Mouse (Mus musculus) gastrocnemius, postnatal 14 days (tissue): ENCODE data around the gene Slc2a8. TPM values are rescaled to one million over a fixed set of nuclear protein-coding genes. Genes with fewer than 3 reads are reported as not detected.
"Not testable (repeated sequence)": the region's sequence is repeated elsewhere in the genome, so short reads cannot be mapped to it uniquely, and the experiment has no call there.

Experiments used
- DNase-seq: peaks from one replicate; pipeline ENCODE4 v3.0.0; 2021; ENCODE audit warnings: mixed read lengths
- intact Hi-C: fragments of 180-260 bp; cut with DNase I; formaldehyde crosslinking; loops from one replicate; pipeline ENCODE4 v1.15.1; 2025; ENCODE audit warnings: low total_unique reads
- long read RNA-seq, 2 experiments: library from polyadenylated mRNA; stranded (forward); transcript quantifications; one replicate each; pipeline ENCODE4 v2.0.0; 2021
- total RNA-seq, 2 experiments: library from RNA; stranded (reverse); gene quantifications; 2 replicates each; pipeline ENCODE4 v1.2.3; 2021

Gene Slc2a8
- 10 to 100 TPM in 1 of 2 experiments, 1 to 10 TPM in 1; 8.5 to 10.5 TPM for total RNA-seq
- long read RNA-seq, experiment 1, transcript Slc2a8-201 (10 exons, 2,108 nt) = major isoform, 19 of 30 reads
- long read RNA-seq, experiment 1, partial matches to known transcripts = 1 of 30 reads
- long read RNA-seq, experiment 1, other reads (novel, unspliced or antisense) = 10 of 30 reads
- long read RNA-seq, experiment 2, transcript Slc2a8-201 (10 exons, 2,108 nt) = major isoform, 25 of 34 reads
- long read RNA-seq, experiment 2, partial matches to known transcripts = 4 of 34 reads
- long read RNA-seq, experiment 2, other reads (novel, unspliced or antisense) = 5 of 34 reads

DNA sequence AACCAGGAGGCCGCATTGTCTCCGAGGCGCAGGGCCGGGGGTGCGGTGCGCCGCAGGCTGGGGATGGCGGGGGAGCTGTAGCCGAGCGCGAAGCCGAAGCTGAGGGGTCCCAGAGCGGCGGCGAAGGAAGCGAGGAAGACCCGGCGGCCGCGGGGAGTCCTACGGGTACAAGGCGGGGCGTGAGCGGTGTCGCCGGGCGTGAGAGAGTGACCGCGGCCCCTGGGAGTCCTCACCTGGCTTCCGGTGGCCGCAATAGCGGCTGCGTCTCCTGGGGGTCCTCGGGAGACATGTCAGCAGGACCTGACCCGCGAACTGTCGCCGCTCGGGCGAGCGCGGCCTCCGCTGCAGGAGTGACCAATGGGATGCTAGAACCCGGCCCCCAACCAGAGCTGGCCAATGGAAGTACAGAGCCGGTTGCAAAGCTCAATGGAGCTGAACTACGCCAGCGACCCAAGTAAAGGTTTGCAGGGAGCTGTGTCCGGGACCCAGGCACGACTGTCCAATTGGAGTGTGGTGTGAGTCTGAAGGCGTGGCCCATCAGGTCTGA lies at the start of gene Slc2a8:
Slc2a8 (minus strand) TSS at position 359 of the 547 bp plus-strand sequence.
- intact Hi-C loops = loop anchor here (10.0 kb wide), 1 partner anchor 143 kb away; no protein-coding TSS in a partner anchor
- DNase-seq = peak; percentile 92

DNA sequence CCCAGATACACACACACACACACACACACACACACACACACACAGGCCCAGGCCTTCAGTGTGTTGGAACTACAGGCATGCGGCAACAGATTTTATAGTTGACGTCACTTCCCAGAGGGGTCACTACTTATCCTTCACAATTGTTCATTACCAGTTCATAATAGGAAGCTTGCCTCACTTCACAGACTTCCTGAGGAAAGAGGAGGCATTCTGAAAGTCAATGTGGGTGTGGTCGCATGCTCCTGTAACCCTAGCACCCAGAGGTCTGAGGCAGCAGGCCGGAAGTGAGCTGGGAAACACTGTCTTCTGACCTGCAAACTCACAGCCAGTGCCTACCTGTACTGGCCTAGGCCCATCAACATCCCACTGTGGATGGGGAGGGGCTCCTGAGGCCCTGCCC lies 43.2 kb upstream of the Slc2a8 start:
- intact Hi-C loops = no loop called here
- no peak for DNase-seq

DNA sequence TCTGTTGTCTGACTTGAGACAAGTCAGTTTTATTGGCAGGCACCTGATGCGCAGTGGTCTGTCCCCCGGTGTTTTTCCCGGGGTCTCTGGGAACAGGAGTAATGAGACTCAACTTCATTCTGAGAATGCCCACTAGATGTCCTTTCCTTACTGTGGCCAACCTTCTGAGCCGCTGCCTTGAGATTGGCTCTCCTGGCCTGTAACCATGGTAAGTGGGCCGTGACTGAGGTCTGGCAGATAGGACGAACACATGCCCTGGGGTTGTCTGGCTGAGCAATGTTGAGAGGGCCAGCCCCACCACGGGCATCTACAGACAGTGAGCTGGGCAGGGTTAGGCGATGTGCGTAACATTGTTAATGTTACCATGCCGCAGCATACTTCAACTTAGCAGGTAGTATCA lies 42.7 kb upstream of the Slc2a8 start:
- no peak for DNase-seq
- intact Hi-C loops = no loop called here

DNA sequence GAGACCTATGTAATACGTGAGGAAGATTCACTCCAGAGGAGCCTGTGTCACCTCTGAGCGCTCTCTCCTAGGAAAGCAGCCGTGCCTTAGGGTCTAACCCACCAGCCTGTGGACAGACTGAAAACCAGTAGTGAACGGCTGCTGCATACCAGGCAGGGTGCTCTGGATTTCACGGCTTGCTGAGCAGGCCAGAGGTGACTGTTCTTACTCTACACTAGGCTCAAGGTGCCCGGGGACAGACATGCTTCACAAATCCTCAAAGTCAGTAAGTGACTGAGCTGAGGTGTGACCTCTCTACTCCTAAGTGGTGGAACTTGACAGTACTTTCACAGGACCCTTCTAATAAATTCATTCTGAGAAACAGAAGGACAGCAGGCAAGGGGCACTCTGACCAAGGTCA lies 41.0 kb upstream of the Slc2a8 start:
- intact Hi-C loops = no loop called here
- DNase-seq = no peak

DNA sequence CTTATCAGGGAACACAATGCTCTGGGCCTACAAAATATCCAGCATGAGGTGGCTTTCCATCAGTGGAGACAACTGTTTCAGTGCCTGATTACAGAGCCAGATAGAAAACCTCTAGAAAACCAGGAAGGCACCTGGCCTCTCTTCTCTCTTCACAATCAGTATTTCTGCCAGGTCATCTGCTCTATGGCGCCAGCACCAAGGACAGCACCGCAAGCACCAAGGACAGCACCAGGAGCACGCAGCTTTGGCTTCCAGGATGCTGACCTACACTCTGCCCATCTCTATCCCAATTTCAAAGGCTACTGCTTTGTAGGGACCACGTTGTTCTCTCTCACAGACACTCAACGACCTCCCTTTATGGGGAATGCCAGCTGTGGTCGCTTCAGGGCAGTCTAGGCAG lies 36.1 kb upstream of the Slc2a8 start:
- peak; percentile 40 for DNase-seq
- intact Hi-C loops = no loop called here

DNA sequence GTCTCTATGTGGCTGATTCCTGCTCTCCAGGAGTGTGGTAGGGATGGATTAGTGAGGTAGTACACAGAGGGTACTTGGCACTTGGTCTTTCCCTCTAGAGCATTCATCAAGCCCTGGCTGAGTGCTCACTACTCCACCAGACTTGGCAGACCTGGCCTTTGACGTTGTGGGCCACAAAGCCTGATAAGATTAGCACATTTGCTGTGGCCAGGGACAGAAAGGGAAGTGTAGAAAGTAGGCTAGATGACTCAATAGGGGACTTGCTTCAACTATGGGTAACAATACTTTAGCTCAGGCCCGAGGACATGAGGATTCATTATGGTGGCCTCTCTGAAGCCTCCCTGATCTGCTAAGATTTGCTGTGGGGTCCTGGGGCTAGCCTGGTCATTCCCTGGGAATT lies 35.3 kb upstream of the Slc2a8 start:
- no peak for DNase-seq
- intact Hi-C loops = no loop called here

DNA sequence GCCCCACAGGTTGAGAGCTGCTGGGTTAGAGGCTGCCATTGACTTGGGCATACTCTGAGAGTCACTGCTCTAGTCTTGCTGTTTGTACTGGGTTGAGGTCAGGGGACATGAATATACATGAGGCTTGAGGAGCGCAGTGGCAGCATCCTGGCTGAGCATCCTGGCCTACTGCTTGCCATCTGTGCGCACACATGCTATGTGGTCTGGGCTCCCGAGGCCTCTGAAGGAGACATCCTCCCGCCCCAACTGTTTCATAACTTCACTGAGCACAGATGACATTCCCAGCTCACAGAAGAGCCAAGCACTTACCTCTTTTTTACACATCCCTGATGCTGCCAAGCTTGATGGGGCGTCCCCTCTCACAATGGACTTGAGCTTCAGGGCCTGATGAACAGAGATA lies 33.0 kb upstream of the Slc2a8 start:
- no peak for DNase-seq
- intact Hi-C loops = no loop called here

DNA sequence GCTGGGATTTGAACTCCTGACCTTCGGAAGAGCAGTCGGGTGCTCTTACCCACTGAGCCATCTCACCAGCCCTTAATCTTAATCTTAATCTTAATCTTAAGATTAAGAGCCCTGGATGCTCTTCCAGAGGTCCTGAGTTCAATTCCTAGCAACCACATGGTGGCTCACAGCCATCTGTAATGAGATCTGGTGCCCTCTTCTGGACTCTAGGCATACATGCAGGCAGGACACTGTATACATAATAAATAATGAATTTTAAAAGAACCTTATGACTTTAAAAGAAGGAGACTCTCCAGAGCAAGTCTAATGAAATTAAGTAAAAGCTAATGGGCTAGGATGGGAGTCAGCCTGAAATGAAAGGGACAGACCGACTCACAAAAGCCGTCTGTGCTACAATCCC lies 27.2 kb upstream of the Slc2a8 start:
- DNase-seq, intact Hi-C loops: not testable (repeated sequence)

DNA sequence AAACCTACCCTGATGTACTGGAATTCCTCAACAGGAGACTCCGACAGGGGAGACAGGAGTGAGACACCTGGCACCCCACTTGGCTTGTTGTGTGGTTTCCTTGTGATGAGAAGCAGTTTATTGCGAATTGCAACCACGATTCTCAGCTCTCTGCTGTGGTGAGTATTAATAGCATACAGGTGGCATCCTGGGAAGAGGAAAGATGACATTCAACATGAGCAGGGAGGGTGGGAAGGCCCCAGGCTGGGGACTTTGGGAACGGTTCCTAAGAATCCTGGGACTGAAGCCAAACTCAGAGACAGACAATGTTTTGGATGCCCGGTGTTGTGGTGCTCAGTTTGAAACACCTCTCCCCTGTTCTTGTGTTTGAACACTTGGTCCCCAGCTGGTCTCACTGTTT lies 23.2 kb upstream of the Slc2a8 start:
- intact Hi-C loops = no loop called here
- DNase-seq = no peak

DNA sequence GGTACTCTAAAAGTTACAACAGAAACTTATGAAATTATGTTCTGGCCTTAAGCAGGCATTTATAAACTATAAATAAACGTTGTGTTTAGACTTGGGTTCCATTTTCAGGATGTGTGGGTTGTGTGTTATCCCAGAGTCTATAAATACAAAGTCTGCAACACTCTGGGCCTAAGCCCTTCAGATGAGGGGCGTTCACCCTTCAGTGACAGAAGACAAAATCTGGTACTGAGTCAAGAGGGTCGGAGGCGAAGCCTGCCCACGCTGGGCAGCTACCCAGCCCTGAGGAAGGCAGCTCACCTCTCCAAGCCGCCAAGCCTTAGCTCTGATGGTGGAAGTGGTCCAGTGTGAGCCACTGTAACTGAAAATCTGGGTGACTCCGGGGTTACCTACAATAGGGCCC lies 20.3 kb upstream of the Slc2a8 start:
- intact Hi-C loops = no loop called here
- no peak for DNase-seq

DNA sequence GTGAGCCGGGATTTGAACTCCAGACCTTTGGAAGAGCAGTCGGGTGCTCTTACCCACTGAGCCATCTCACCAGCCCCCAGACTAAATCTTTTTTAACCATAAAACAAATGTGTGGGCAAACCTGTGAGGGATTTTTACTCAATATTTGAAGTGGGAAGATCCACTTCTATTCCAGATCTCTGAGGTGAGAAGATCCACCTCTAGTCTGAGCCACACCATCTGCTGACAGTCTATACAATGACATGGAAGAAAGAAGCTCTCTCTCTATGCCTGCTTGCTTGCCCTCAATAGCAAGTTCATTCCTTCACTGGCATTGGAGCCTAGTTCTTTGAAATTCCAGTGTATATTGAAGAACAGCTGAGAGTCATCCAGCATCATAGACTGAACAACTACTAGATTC lies 17.9 kb upstream of the Slc2a8 start:
- no peak for DNase-seq
- intact Hi-C loops = no loop called here

DNA sequence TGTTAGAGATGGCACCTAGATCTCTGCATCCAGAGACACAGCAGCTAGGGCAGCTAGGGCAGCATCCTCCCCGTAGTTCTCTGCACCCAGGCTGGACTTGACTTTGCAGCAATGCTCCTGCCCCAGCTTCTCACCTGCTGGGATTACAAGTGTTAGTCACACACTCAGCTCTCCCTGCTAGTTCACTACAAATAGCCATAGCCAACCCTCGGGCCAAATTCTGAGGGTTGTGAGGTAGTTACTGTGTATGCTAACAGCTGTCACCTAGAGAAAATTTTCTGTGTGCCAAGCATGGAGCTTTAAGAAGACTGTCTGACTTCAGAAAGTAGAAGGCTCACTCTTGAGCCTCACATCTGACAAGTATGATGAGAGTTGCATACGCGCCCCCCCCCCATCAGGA lies 15.9 kb upstream of the Slc2a8 start:
- intact Hi-C loops = no loop called here
- no peak for DNase-seq

DNA sequence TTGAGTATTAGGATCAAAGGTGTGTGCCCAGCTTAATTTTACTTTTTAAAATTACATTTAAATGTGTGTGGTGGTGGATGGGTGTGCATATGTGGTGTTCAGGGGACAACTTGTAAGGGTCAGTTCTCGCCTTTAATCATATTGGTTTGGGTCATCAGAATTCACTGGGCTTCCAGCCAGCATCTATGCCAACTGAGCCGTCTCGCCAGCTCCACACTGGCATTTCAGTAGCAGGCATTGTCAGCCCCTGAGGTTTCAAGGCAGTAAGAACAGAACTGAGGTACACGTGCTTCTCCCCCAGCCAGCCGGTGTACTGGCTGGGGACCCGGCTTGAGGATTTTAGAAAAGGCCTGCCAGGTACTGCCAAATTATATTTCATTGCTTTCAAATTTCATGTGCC lies 15.2 kb upstream of the Slc2a8 start:
- intact Hi-C loops = no loop called here

DNA sequence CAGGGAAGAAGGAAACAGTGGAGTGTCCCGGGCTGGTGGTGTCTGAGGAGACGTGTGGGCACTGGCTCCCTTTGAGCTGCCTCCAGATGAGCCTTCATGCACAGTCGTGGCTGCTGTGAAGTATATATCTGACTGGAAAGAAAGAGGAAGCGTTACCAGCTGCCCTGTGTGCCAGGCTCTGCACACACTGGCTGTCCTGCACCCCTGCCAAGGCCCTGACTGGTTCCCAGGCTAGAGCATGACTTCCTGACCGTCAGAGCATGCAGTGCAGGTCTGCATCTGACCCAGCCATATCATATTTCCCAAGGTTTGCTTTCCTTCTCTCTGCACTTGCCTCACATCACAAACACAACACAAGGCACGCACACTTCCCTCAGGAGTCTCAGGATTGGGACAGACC lies 10.2 kb upstream of the Slc2a8 start:
- no peak for DNase-seq
- intact Hi-C loops = no loop called here

More for the DNA sequence above, 15.2 kb upstream of the Slc2a8 start:
- no peak for DNase-seq

DNA sequence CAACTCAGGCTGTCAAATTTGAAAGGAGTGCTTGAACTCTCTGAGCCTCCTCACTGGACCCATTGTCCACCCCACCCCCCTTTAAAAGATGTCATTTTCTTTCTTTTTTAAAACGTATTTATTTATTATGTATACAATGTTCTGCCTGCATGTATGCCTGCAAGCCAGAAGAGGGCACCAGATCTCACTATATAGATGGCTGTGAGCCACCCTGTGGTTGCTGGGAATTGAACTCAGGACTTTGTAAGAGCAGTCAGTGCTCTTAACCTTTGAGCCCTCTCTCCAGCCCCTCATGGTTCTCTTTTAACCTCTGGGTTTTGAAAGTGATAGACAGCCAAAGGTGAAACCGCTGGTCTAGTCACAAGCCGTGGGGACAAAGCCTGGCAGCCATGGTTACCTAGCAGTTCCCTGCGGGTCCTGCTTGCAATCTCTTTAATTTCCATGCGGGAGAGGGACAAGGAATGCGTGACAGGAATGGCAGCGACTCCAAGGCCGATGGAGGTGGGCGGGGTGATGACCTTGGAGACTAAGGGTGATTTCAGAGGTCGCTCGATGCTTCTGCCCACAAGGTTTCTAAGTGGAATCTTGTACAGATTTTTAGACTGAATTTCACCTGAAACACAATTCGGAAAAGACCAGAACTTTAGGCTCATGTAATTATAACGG lies 8.4 kb upstream of the Slc2a8 start:
- DNase-seq = no peak
- intact Hi-C loops = no loop called here

DNA sequence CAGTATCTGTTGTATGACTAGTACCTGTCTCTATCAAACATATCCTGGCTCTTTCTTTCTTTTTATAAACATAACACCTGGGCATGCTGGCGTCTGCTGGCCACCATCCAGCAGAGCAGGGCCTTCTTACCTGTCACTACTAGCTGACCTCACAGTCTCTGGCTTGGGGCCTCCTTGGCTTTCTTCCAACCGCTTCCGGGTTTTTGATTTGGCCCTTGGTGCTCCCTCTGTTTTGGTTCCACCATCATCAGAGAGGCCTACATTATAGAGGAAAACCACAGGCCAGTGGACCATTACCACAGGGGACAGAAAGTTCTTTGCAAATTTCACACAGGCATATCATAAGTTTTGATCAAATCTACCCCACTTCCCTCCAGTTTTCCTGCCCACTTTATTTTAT lies 7.5 kb upstream of the Slc2a8 start:
- DNase-seq = no peak
- intact Hi-C loops = loop anchor here (10.0 kb wide), 1 partner anchor 135 kb away; no protein-coding TSS in a partner anchor

DNA sequence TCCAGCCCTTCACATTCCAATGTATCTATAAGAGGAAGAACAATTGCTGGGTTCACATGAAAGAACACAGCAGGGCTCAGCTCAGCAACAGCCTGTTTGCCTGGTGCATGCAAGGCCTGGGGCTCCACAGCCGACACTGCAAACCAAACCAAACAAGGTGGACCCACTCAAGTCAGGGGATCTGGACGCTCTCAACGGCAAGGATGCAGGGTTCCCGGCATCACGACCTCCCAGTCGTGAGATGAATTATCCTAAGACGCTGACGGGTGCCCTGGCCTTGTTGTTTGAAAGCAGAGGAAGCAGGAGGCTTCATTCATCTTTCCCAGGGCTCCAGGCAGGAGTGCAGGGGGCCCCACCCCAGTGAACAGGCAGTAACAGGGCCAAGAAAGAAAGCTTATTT lies 4.0 kb upstream of the Slc2a8 start:
- no peak for DNase-seq
- intact Hi-C loops = loop anchor here (10.0 kb wide), 1 partner anchor 139 kb away; no protein-coding TSS in a partner anchor

DNA sequence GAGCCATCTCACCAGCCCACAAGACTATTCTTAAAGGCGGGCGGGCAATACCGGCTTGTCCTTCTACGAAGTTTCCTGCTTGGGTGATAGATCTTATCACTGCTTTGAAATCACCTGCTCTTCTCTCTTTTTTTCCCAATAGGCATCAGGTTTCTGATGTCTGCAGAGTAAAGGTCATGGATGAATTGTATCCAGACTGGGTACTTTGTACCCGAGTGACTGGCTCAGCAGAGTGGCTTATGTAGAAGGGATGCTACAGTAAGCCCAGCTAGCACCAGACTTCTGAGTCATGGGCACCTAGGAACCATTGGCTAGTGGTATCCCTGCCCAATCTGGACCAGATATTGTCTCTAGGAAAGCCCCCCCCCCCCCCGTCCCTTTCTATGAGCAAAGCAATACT lies 1.7 kb upstream of the Slc2a8 start:
- DNase-seq = no peak
- intact Hi-C loops = loop anchor here (10.0 kb wide), 1 partner anchor 141 kb away; no protein-coding TSS in a partner anchor

DNA sequence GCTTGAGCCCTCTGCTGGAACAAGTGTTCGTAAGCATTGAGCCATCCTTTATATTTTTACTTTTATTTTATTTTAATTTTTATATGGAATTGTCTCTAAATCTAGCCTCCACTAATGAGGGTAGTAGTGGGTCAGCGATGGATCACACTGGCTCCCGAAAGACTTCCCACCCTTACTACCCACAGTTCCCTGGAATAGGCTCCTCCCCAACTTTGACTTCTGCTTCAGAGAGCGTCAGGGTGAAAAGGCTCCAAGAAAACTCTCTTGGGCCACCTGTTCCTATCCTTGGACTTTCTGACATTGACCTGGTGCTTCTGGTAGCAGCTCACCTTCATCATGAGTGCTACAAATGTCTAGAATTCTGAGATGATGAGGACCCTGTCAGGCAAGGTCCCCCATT lies 817 bp upstream of the Slc2a8 start:
- intact Hi-C loops = loop anchor here (10.0 kb wide), 1 partner anchor 142 kb away; no protein-coding TSS in a partner anchor
- no peak for DNase-seq

DNA sequence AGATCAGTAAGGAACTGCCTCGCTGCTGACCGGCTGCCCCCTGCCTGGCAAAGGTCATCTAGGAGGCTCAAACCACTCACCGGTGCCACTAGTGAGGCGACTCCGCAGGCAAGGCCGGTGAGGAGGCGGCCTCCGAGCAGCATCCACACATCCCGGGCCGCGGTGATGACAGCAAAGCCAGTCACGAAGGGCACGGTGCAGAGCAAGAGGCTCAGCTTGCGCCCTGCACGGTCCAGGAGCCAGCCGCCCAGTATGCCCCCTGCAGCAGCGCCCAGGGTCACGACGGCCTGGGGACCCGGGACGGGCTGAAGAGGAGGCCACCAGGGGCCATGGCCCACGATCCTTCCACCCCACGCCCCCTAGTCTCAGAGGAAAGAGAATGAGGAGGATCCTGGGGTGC lies 602 bp downstream of the Slc2a8 start:
- intact Hi-C loops = loop anchor here (10.0 kb wide), 1 partner anchor 144 kb away; no protein-coding TSS in a partner anchor
- peak; percentile 33 for DNase-seq

DNA sequence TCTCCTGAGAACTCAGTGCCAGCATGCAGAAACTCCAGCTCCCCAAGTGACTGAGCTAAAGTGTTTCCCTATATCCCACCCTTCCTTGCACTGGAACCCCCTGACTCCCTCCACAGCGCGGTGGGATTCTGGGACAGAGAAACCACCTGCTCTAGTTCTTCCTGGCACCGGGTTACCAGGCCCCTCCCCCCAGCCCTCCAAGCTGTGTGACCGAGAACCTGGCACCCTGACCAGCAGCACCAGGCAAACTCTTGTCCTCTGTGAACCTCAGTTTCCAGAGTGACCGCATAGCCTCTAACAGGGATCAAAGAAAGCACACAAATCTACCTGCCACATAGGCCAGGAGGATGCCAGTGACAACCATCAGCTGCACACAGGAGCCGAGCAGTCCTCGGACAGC lies 2.2 kb downstream of the Slc2a8 start:
- no peak for DNase-seq
- intact Hi-C loops = loop anchor here (10.0 kb wide), 1 partner anchor 145 kb away; no protein-coding TSS in a partner anchor
